Mouse (Mus musculus): Measurements from ENCODE around the gene Vmn1r55. TPM values are rescaled to one million over a fixed set of nuclear protein-coding genes. Genes with fewer than 3 reads are reported as not detected.

Gene Vmn1r55
- polyA plus RNA-seq, 1 experiment from 2014 or later: not detected

Small RNA genes lying within 50 kb of the gene (microRNA-seq; reads per million reads assigned to microRNA genes)
- not detected for gene Gm26217 (ENCODE audit: borderline number of aligned reads)

Other genes with a start within 250 kb of the Vmn1r55 start
- gene Gm36210, start 243.2 kb downstream of the Vmn1r55 start, polyA plus RNA-seq (2014; fragmentation: Nextera tagmentation; extraction: Ambion mirVana): 0.22 TPM in 1 of 2 replicates, not detected in the other
- gene Zfp628, start 234.5 kb downstream of the Vmn1r55 start, polyA plus RNA-seq (2014; fragmentation: Nextera tagmentation; extraction: Ambion mirVana): 3.3 and 3.5 TPM in 2 replicates
- 1.4 and 1.5 TPM in 2 replicates for gene Nat14, start 227.6 kb downstream of the Vmn1r55 start, polyA plus RNA-seq (2014; fragmentation: Nextera tagmentation; extraction: Ambion mirVana)
- 0.70 and 0.82 TPM in 2 replicates for gene Ssc5d, start 223.9 kb downstream of the Vmn1r55 start, polyA plus RNA-seq (2014; fragmentation: Nextera tagmentation; extraction: Ambion mirVana)
- 0.22 TPM in 1 of 2 replicates, not detected in the other for gene Sbk2, start 185.3 kb downstream of the Vmn1r55 start, polyA plus RNA-seq (2014; fragmentation: Nextera tagmentation; extraction: Ambion mirVana)
- not detected in 2 replicates for gene Sbk3, start 178.5 kb downstream of the Vmn1r55 start, polyA plus RNA-seq (2014; fragmentation: Nextera tagmentation; extraction: Ambion mirVana)
- 13.7 and 16.8 TPM in 2 replicates for gene Zfp579, start 153.5 kb downstream of the Vmn1r55 start, polyA plus RNA-seq (2014; fragmentation: Nextera tagmentation; extraction: Ambion mirVana)
- 13.9 and 14.0 TPM in 2 replicates for gene Zfp524, start 135.3 kb downstream of the Vmn1r55 start, polyA plus RNA-seq (2014; fragmentation: Nextera tagmentation; extraction: Ambion mirVana)
- gene Fiz1, start 135.0 kb downstream of the Vmn1r55 start, polyA plus RNA-seq (2014; fragmentation: Nextera tagmentation; extraction: Ambion mirVana): 37.1 and 40.8 TPM in 2 replicates
- gene Gm44973, start 134.2 kb downstream of the Vmn1r55 start, polyA plus RNA-seq (2014; fragmentation: Nextera tagmentation; extraction: Ambion mirVana): 1.8 and 3.3 TPM in 2 replicates
- gene Zfp865, start 129.3 kb downstream of the Vmn1r55 start, polyA plus RNA-seq (2014; fragmentation: Nextera tagmentation; extraction: Ambion mirVana): 3.5 and 4.5 TPM in 2 replicates
- gene Ccdc106, start 129.1 kb downstream of the Vmn1r55 start, polyA plus RNA-seq (2014; fragmentation: Nextera tagmentation; extraction: Ambion mirVana): 4.1 and 5.2 TPM in 2 replicates
- 0.22 TPM in 1 of 2 replicates, not detected in the other for gene 4632433K11Rik, start 115.6 kb downstream of the Vmn1r55 start, polyA plus RNA-seq (2014; fragmentation: Nextera tagmentation; extraction: Ambion mirVana)
- 2.4 and 2.6 TPM in 2 replicates for gene Zfp784, start 111.2 kb downstream of the Vmn1r55 start, polyA plus RNA-seq (2014; fragmentation: Nextera tagmentation; extraction: Ambion mirVana)
- 11.5 and 14.1 TPM in 2 replicates for gene Zfp580, start 98.1 kb downstream of the Vmn1r55 start, polyA plus RNA-seq (2014; fragmentation: Nextera tagmentation; extraction: Ambion mirVana)
- gene U2af2, start 87.5 kb downstream of the Vmn1r55 start, polyA plus RNA-seq (2014; fragmentation: Nextera tagmentation; extraction: Ambion mirVana): 169 TPM in 2 replicates
- gene Epn1, start 69.4 kb downstream of the Vmn1r55 start, polyA plus RNA-seq (2014; fragmentation: Nextera tagmentation; extraction: Ambion mirVana): 82.9 and 88.9 TPM in 2 replicates
- not detected in 2 replicates for gene Rfpl4, start 32.7 kb downstream of the Vmn1r55 start, polyA plus RNA-seq (2014; fragmentation: Nextera tagmentation; extraction: Ambion mirVana)
- gene Rasl2-9, start 23.7 kb downstream of the Vmn1r55 start, polyA plus RNA-seq (2014; fragmentation: Nextera tagmentation; extraction: Ambion mirVana): 0.26 and 0.66 TPM in 2 replicates
- gene Vmn1r56, start 47.1 kb upstream of the Vmn1r55 start, polyA plus RNA-seq (2014; fragmentation: Nextera tagmentation; extraction: Ambion mirVana): not detected in 2 replicates
- gene Vmn1r57, start 68.8 kb upstream of the Vmn1r55 start, polyA plus RNA-seq (2014; fragmentation: Nextera tagmentation; extraction: Ambion mirVana): not detected in 2 replicates
- not detected in 2 replicates for gene Gm5065, start 200.9 kb upstream of the Vmn1r55 start, polyA plus RNA-seq (2014; fragmentation: Nextera tagmentation; extraction: Ambion mirVana)
- gene Nlrp2, start 201.4 kb upstream of the Vmn1r55 start, polyA plus RNA-seq (2014; fragmentation: Nextera tagmentation; extraction: Ambion mirVana): not detected in 2 replicates